ENCODE assay signal across 10 mouse cellular contexts in genomic region chr11:96301064-96301431, GRCm38 (mm10). TPM values are rescaled to one million over a fixed set of nuclear protein-coding genes. Genes with fewer than 3 reads are reported as not detected.
A peak's percentile ranks its signal among the peaks of the same experiment; 100 is the strongest.
DNase-seq lines count a peak whose midpoint lies in the region; ATAC-seq and TF ChIP-seq lines count a peak whose summit lies in the region.
"Had no signal": no experiment of that assay in that cellular context is flagged by ENCODE, and none has a peak within 500 bp of the region (broad histone marks: within the 10 kb centered on the region; RNA-seq: fewer than 3 reads in every experiment).

No protein-coding gene starts in this region.

- ATAC-seq in kidney, postnatal 0 days (replicated peaks; ENCODE audit: low FRiP score, low read depth), result no peak
- no peak for ATAC-seq in hindbrain, embryonic 12.5 days (ENCODE audit: low FRiP score)
- ATAC-seq in intestine, embryonic 14.5 days (replicated peaks; ENCODE audit: low FRiP score, low TSS enrichment, low read depth), result no peak
- no peak for ATAC-seq in neural tube, embryonic 13.5 days (ENCODE audit: low read depth)

- DNase-seq in kidney, postnatal 0 days (ENCODE audit: low spot score), result no peak
- no peak for DNase-seq in kidney, adult 11 months
- DNase-seq in intestine, embryonic 14.5 days (ENCODE audit: low spot score), result no peak
- DNase-seq in midbrain, embryonic 10.5 days (ENCODE audit: low spot score), result no peak
- DNase-seq in layer of hippocampus, adult 8-10 months (ENCODE audit: low spot score in 2 of 2), result no peak
- no peak for DNase-seq in left cerebral cortex, postnatal 25 days (ENCODE audit: low spot score in 2 of 2)
- DNase-seq: thymus, adult 2 months had no signal

- intact Hi-C loops in left cerebral cortex, postnatal 25 days (cut with DNase I), result no loop called here

- TF ChIP-seq CTCF in kidney, postnatal 0 days (IDR thresholded peaks at IDR 0.05; ENCODE audit: low read depth), result no peak

- peak overlapping the region; percentile 92 for H3K27ac ChIP-seq in kidney, postnatal 0 days
- peak overlapping the region; percentile 66 for H3K27ac ChIP-seq in hindbrain, embryonic 12.5 days
- H3K27ac ChIP-seq in intestine, embryonic 14.5 days (ENCODE audit: low read depth), result peak overlapping the region; percentile 82; the same call in 1 of the 2 replicates
- peak overlapping the region; percentile 100 for H3K27ac ChIP-seq in neural tube, embryonic 13.5 days (replicated peaks)
- H3K27ac ChIP-seq in midbrain, embryonic 10.5 days (replicated peaks), result no peak overlapping the region

- H3K36me3 ChIP-seq in kidney, postnatal 0 days (ENCODE audit: insufficient read depth, low read length), result 0 out of 2 replicates have a peak, but pooled peaks cover 5% of the 10 kb centered on the region
- H3K36me3 ChIP-seq in hindbrain, embryonic 12.5 days, result no peaks in the 10 kb centered on the region
- H3K36me3 ChIP-seq in intestine, embryonic 14.5 days (ENCODE audit: control insufficient read depth, insufficient read depth, low read length), result no peaks in the 10 kb centered on the region
- H3K36me3 ChIP-seq in neural tube, embryonic 13.5 days, result peaks cover 49% of the 10 kb centered on the region
- no peaks in the 10 kb centered on the region for H3K36me3 ChIP-seq in midbrain, embryonic 10.5 days

- H3K4me2 ChIP-seq in kidney, postnatal 0 days (ENCODE audit: low read length), result peak overlapping the region; percentile 96
- H3K4me2 ChIP-seq in hindbrain, embryonic 12.5 days (replicated peaks), result peak overlapping the region; percentile 62
- H3K4me2 ChIP-seq in intestine, embryonic 14.5 days (ENCODE audit: low read length), result peak overlapping the region; percentile 89
- H3K4me2 ChIP-seq in neural tube, embryonic 13.5 days, result peak overlapping the region; percentile 96

- H3K4me1 ChIP-seq in kidney, postnatal 0 days (replicated peaks; ENCODE audit: insufficient read depth, low read length), result peaks cover 30% of the 10 kb centered on the region
- H3K4me1 ChIP-seq in hindbrain, embryonic 12.5 days, result peaks cover 3% of the 10 kb centered on the region; the same call in 1 of the 2 replicates
- H3K4me1 ChIP-seq in intestine, embryonic 14.5 days (replicated peaks; ENCODE audit: control insufficient read depth, insufficient read depth, low read length), result peaks cover 44% of the 10 kb centered on the region
- H3K4me1 ChIP-seq in neural tube, embryonic 13.5 days (replicated peaks), result peaks cover 80% of the 10 kb centered on the region
- H3K4me1 ChIP-seq in midbrain, embryonic 10.5 days, result peaks cover 17% of the 10 kb centered on the region

- H3K9ac ChIP-seq in kidney, postnatal 0 days (ENCODE audit: low read depth, low read length), result peak overlapping the region; percentile 98
- H3K9ac ChIP-seq in hindbrain, embryonic 12.5 days, result peak overlapping the region; percentile 64
- peak overlapping the region; percentile 79 for H3K9ac ChIP-seq in intestine, embryonic 14.5 days (ENCODE audit: low read length)
- H3K9ac ChIP-seq in neural tube, embryonic 13.5 days, result peak overlapping the region; percentile 100

- WGBS in kidney, postnatal 0 days, result 39% methylated on average over 10 of the region's 10 CpGs
- WGBS in hindbrain, embryonic 12.5 days, result 2% methylated on average over 9 of the region's 10 CpGs
- 36% methylated on average over 10 of the region's 10 CpGs for WGBS in intestine, embryonic 14.5 days
- 8% methylated on average over 10 of the region's 10 CpGs for WGBS in neural tube, embryonic 13.5 days
- 4% methylated on average over 10 of the region's 10 CpGs for WGBS in midbrain, embryonic 10.5 days

- H3K9me3 ChIP-seq in kidney, postnatal 0 days (replicated peaks; ENCODE audit: low read length), result no peaks in the 10 kb centered on the region
- no peaks in the 10 kb centered on the region for H3K9me3 ChIP-seq in hindbrain, embryonic 12.5 days (replicated peaks)
- no peaks in the 10 kb centered on the region for H3K9me3 ChIP-seq in intestine, embryonic 14.5 days (ENCODE audit: control insufficient read depth, low read length)
- H3K9me3 ChIP-seq in neural tube, embryonic 13.5 days, result no peaks in the 10 kb centered on the region
- H3K9me3 ChIP-seq in midbrain, embryonic 10.5 days (replicated peaks), result no peaks in the 10 kb centered on the region

- H3K27me3 ChIP-seq in kidney, postnatal 0 days (ENCODE audit: insufficient read depth, low read length), result no peaks in the 10 kb centered on the region
- peaks cover 98% of the 10 kb centered on the region for H3K27me3 ChIP-seq in hindbrain, embryonic 12.5 days
- H3K27me3 ChIP-seq in intestine, embryonic 14.5 days (replicated peaks; ENCODE audit: control insufficient read depth, insufficient read depth, low read length), result peaks cover 40% of the 10 kb centered on the region
- H3K27me3 ChIP-seq in neural tube, embryonic 13.5 days, result no peaks in the 10 kb centered on the region
- peaks cover 100% of the 10 kb centered on the region for H3K27me3 ChIP-seq in midbrain, embryonic 10.5 days (ENCODE audit: low read depth, poor library complexity, severe bottlenecking)

- H3K4me3 ChIP-seq in kidney, postnatal 0 days (replicated peaks; ENCODE audit: low read depth, low read length), result peak overlapping the region; percentile 83
- peak overlapping the region; percentile 36 for H3K4me3 ChIP-seq in hindbrain, embryonic 12.5 days
- H3K4me3 ChIP-seq in intestine, embryonic 14.5 days (ENCODE audit: low read depth, low read length), result peak overlapping the region; percentile 57; the same call in 1 of the 2 replicates
- peak overlapping the region; percentile 99 for H3K4me3 ChIP-seq in neural tube, embryonic 13.5 days
- no peak overlapping the region for H3K4me3 ChIP-seq in midbrain, embryonic 10.5 days

RNA-seq across cellular contexts. Expression of gene Hoxb5, which starts 2.1 kb away (rescaled TPM):
- 10.2 and 12.9 TPM in 2 replicates for polyA plus RNA-seq in kidney, postnatal 0 days (2015; fragmentation: Nextera tagmentation; extraction: Ambion mirVana)
- 74.3 and 126 TPM in 2 replicates for polyA plus RNA-seq in hindbrain, embryonic 12.5 days (2016; fragmentation: Nextera tagmentation; extraction: Ambion mirVana)
- 49.6 and 51.6 TPM in 2 replicates for polyA plus RNA-seq in intestine, embryonic 14.5 days (2014; fragmentation: Nextera tagmentation; extraction: Ambion mirVana)
- polyA plus RNA-seq in neural tube, embryonic 13.5 days (2015; fragmentation: Nextera tagmentation; extraction: Ambion mirVana), result 67.1 and 88.3 TPM in 2 replicates
- not detected in 2 replicates for polyA plus RNA-seq in midbrain, embryonic 10.5 days (2016; fragmentation: Nextera tagmentation; extraction: Ambion mirVana)
- total RNA-seq in layer of hippocampus, adult 8-10 months (2022), result not detected
- not detected for total RNA-seq in left cerebral cortex, postnatal 25 days (2021)

RNA-seq across cellular contexts. Expression of gene Hoxb6, which starts 8.8 kb away (rescaled TPM):
- 45.0 and 47.8 TPM in 2 replicates for polyA plus RNA-seq in kidney, postnatal 0 days (2015; fragmentation: Nextera tagmentation; extraction: Ambion mirVana)
- 60.0 and 64.5 TPM in 2 replicates for polyA plus RNA-seq in hindbrain, embryonic 12.5 days (2016; fragmentation: Nextera tagmentation; extraction: Ambion mirVana)
- 18.1 and 24.1 TPM in 2 replicates for polyA plus RNA-seq in intestine, embryonic 14.5 days (2014; fragmentation: Nextera tagmentation; extraction: Ambion mirVana)
- polyA plus RNA-seq in neural tube, embryonic 13.5 days (2015; fragmentation: Nextera tagmentation; extraction: Ambion mirVana), result 171 and 174 TPM in 2 replicates
- polyA plus RNA-seq in midbrain, embryonic 10.5 days (2016; fragmentation: Nextera tagmentation; extraction: Ambion mirVana), result not detected in 2 replicates
- not detected for total RNA-seq in layer of hippocampus, adult 8-10 months (2022)
- not detected for total RNA-seq in left cerebral cortex, postnatal 25 days (2021)
- total RNA-seq: heart, adult 8-10 months had no signal

RNA-seq across cellular contexts. Expression of gene Hoxb7, which starts 14.6 kb away (rescaled TPM):
- polyA plus RNA-seq in kidney, postnatal 0 days (2015; fragmentation: Nextera tagmentation; extraction: Ambion mirVana), result 56.1 and 58.9 TPM in 2 replicates
- 9.6 and 11.0 TPM in 2 replicates for polyA plus RNA-seq in hindbrain, embryonic 12.5 days (2016; fragmentation: Nextera tagmentation; extraction: Ambion mirVana)
- 11.7 and 13.2 TPM in 2 replicates for polyA plus RNA-seq in intestine, embryonic 14.5 days (2014; fragmentation: Nextera tagmentation; extraction: Ambion mirVana)
- 124 and 125 TPM in 2 replicates for polyA plus RNA-seq in neural tube, embryonic 13.5 days (2015; fragmentation: Nextera tagmentation; extraction: Ambion mirVana)
- polyA plus RNA-seq in midbrain, embryonic 10.5 days (2016; fragmentation: Nextera tagmentation; extraction: Ambion mirVana), result not detected in 2 replicates
- total RNA-seq in layer of hippocampus, adult 8-10 months (2022), result not detected
- not detected for total RNA-seq in left cerebral cortex, postnatal 25 days (2021)
- total RNA-seq: heart, adult 8-10 months had no signal

RNA-seq across cellular contexts. Expression of gene Hoxb4, which starts 17.0 kb away (rescaled TPM):
- polyA plus RNA-seq in kidney, postnatal 0 days (2015; fragmentation: Nextera tagmentation; extraction: Ambion mirVana), result 3.6 and 3.8 TPM in 2 replicates
- 7.7 and 8.1 TPM in 2 replicates for polyA plus RNA-seq in hindbrain, embryonic 12.5 days (2016; fragmentation: Nextera tagmentation; extraction: Ambion mirVana)
- polyA plus RNA-seq in intestine, embryonic 14.5 days (2014; fragmentation: Nextera tagmentation; extraction: Ambion mirVana), result 3.5 and 3.8 TPM in 2 replicates
- polyA plus RNA-seq in neural tube, embryonic 13.5 days (2015; fragmentation: Nextera tagmentation; extraction: Ambion mirVana), result 7.5 and 8.7 TPM in 2 replicates
- polyA plus RNA-seq in midbrain, embryonic 10.5 days (2016; fragmentation: Nextera tagmentation; extraction: Ambion mirVana), result not detected in 2 replicates
- total RNA-seq in layer of hippocampus, adult 8-10 months (2022), result under 1 TPM in 1 of 4 experiments, not detected in 3; 0.13 TPM
- total RNA-seq in left cerebral cortex, postnatal 25 days (2021), result not detected

RNA-seq across cellular contexts. Expression of gene Hoxb8, which starts 19.3 kb away (rescaled TPM):
- polyA plus RNA-seq in kidney, postnatal 0 days (2015; fragmentation: Nextera tagmentation; extraction: Ambion mirVana), result 8.7 and 12.2 TPM in 2 replicates
- polyA plus RNA-seq in hindbrain, embryonic 12.5 days (2016; fragmentation: Nextera tagmentation; extraction: Ambion mirVana), result 4.4 and 8.1 TPM in 2 replicates
- polyA plus RNA-seq in intestine, embryonic 14.5 days (2014; fragmentation: Nextera tagmentation; extraction: Ambion mirVana), result 1.5 and 1.7 TPM in 2 replicates
- polyA plus RNA-seq in neural tube, embryonic 13.5 days (2015; fragmentation: Nextera tagmentation; extraction: Ambion mirVana), result 81.7 and 114 TPM in 2 replicates
- not detected in 2 replicates for polyA plus RNA-seq in midbrain, embryonic 10.5 days (2016; fragmentation: Nextera tagmentation; extraction: Ambion mirVana)
- total RNA-seq in layer of hippocampus, adult 8-10 months (2022), result not detected
- not detected for total RNA-seq in left cerebral cortex, postnatal 25 days (2021)
- total RNA-seq: heart, adult 8-10 months had no signal

Comparison
In these comparisons a context has a peak if more than half of its experiments do, and no peak if none do; other contexts are left out.
1. RNA of gene Hoxb5, which starts 2.1 kb away (polyA plus RNA-seq): 74.3 to 126 TPM in hindbrain, embryonic 12.5 days, 67.1 to 88.3 TPM in neural tube, embryonic 13.5 days, 49.6 to 51.6 TPM in intestine, embryonic 14.5 days and 10.2 to 12.9 TPM in kidney, postnatal 0 days; not detected in midbrain, embryonic 10.5 days; every median in the first group is over 10 times any median in the second.
2. RNA of gene Hoxb6, which starts 8.8 kb away (polyA plus RNA-seq): 171 to 174 TPM in neural tube, embryonic 13.5 days, 60.0 to 64.5 TPM in hindbrain, embryonic 12.5 days, 45.0 to 47.8 TPM in kidney, postnatal 0 days and 18.1 to 24.1 TPM in intestine, embryonic 14.5 days; not detected in midbrain, embryonic 10.5 days; every median in the first group is over 10 times any median in the second.
3. RNA of gene Hoxb7, which starts 14.6 kb away (polyA plus RNA-seq): 124 to 125 TPM in neural tube, embryonic 13.5 days, 56.1 to 58.9 TPM in kidney, postnatal 0 days, 11.7 to 13.2 TPM in intestine, embryonic 14.5 days and 9.6 to 11.0 TPM in hindbrain, embryonic 12.5 days; not detected in midbrain, embryonic 10.5 days; every median in the first group is over 10 times any median in the second.
4. Peak in every context shown above with its lines, with median percentiles within 50 percentile points of each other: H3K4me2 ChIP-seq and H3K9ac ChIP-seq.